Mouse (Mus musculus): ENCODE results near the gene Lrrc72.

Lrrc72 gene

GRCm38 (mm10) chr12:36190343-36190742 is 62.9 kb downstream of the Lrrc72 start:
- no peak for DNase-seq (ENCODE audit: low read depth, low spot score)

- no peak for DNase-seq (ENCODE audit: low read depth, low spot score)
Observed at GRCm38 (mm10) chr12:36189610-36190009, 63.6 kb downstream of the Lrrc72 start.

- no peak for DNase-seq (ENCODE audit: low read depth, low spot score)
Observed at GRCm38 (mm10) chr12:36187081-36187480, 66.1 kb downstream of the Lrrc72 start.

GRCm38 (mm10) chr12:36182570-36182969 is 70.6 kb downstream of the Lrrc72 start:
- DNase-seq (ENCODE audit: low read depth, low spot score): no peak

GRCm38 (mm10) chr12:36177227-36177626 is 76.0 kb downstream of the Lrrc72 start:
- no peak for DNase-seq (ENCODE audit: low read depth, low spot score)

- no peak for DNase-seq (ENCODE audit: low read depth, low spot score)
Observed at GRCm38 (mm10) chr12:36165299-36165698, 87.9 kb downstream of the Lrrc72 start.

GRCm38 (mm10) chr12:36164126-36164791 is 88.9 kb downstream of the Lrrc72 start:
- DNase-seq (ENCODE audit: low read depth, low spot score): no peak

Measured in retina, postnatal 7 days (tissue).